In the genomic region with DNA sequence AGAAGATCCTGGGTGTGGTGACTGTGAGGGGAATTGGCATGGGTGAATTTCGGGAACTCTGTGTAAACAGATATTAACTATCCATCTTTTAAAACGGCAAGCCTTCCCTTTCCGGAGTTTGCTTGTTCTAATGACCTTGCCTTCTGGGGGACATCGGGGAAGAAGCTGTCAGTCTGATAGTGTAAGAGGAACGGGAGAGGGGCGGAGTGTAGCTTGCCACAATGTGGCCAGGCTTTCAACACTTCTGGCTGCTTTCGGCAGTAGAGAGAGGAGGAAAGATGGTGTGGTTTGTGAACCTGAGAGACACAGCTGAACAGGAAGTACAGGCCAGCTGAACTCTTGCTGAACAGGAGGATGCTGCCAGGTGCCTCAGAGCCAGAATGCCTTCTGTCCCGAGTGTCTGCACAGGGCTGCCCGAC, we compare ENCODE assay signal across 1 mouse cellular context.
TF ChIP-seq lines count a peak whose summit lies in the region.

No protein-coding gene starts in this region.

TF ChIP-seq in MEL, 35 proteins besides CTCF, POLR2A, EP300 and RAD21 (continued from another document):
- TF ChIP-seq POLR2AphosphoS5 (IDR thresholded peaks at IDR 0.05; ENCODE audit: borderline replicate concordance, low read depth, low read length) (no peak), SIN3A (IDR thresholded peaks at IDR 0.05; ENCODE audit: low read length) (no peak), ZMIZ1 (IDR thresholded peaks at IDR 0.05; ENCODE audit: low read depth, low read length) (no peak), SMC3 (IDR thresholded peaks at IDR 0.05; ENCODE audit: low read depth, low read length) (no peak), TCF12 (IDR thresholded peaks at IDR 0.05; ENCODE audit: low read depth, low read length) (no peak), ZC3H11A (IDR thresholded peaks at IDR 0.05; ENCODE audit: low read depth, low read length) (no peak)
